Mouse (Mus musculus): Measurements from ENCODE around the gene Crebrf.

DNA sequence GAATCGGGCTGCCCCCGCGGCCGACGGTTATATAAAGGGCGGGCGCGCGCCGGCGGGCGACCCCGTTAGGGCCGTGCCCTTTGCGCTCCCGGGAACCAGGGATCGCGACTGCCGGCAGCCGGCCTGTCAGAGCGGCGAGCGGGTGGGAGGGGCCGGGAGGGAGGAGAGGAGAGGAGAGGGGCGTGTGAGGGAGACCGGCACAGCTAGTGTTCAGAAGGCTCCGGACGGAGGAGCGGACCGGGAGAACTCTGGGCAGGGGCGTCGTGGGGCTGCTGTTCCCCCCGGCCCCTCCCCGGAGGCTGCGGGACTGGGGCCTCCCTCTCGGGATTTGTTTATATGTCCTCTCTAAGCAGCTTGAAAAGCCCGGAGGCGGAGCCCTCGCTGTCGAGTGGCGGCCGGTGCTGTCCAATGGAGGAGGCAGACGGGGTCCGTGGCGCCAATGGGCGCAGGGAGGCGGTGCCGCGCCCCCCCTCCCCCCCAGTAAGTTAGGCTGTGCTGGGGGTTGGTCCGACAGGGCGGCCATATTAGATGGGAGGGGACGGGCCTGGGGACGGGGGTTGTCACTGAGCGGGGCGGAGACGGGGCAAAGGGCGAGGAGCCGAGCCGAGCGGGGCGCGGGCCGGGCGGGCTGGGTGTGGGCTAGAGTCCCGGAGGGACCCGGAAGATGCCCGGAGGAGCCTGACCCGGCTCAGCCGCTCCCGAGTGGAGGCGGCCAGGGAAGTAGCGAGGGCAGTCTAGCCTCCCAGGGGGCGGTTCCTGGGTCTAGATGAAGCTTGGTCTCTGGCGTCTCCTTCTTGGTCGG, 667 bp downstream of the Crebrf start:
- no peak for TF ChIP-seq POLR2A (IDR thresholded peaks at IDR 0.05; ENCODE audit: extremely low read depth, insufficient read depth, low read length)
- TF ChIP-seq CTCF (IDR thresholded peaks at IDR 0.05; ENCODE audit: extremely low read depth, insufficient read depth, low read length): no peak
